Mouse (Mus musculus) midbrain, embryonic 12.5 days (tissue): ENCODE measurements at regions not wholly inside any gene's neighbourhood (a gene's known extent, or its start where the extent isn't known, plus 50 kb on each side); places are given as distances from the start of the nearest gene placed in this dataset. TPM values are rescaled to one million over a fixed set of nuclear protein-coding genes. Genes with fewer than 3 reads are reported as not detected.
A peak's percentile ranks its signal among the peaks of the same experiment; 100 is the strongest.

Experiments
- ATAC-seq: fragments of 200-750 bp; cut with Nextera tagmentation; 2 replicates; pipeline ENCODE4 v1.8.0; 2017; ENCODE audit warnings: low read depth, moderate TSS enrichment, moderate library complexity; ENCODE audit not compliant: low FRiP score
- H3K27ac ChIP-seq: fragments of 300-500 bp; sonication (generic); replicated peaks from 2 replicates; pipeline ENCODE4 v1.5.1; 2016; ENCODE audit warnings: mild to moderate bottlenecking
- H3K27me3 ChIP-seq: fragments of 300-500 bp; sonication (generic); 2 replicates; pipeline ENCODE4 v1.6.1; 2016; ENCODE audit warnings: mild to moderate bottlenecking
- H3K36me3 ChIP-seq: fragments of 300-500 bp; sonication (generic); 2 replicates; pipeline ENCODE4 v1.6.1; 2016
- H3K4me1 ChIP-seq: fragments of 300-500 bp; sonication (generic); 2 replicates; pipeline ENCODE4 v1.6.1; 2016
- H3K4me2 ChIP-seq: fragments of 300-500 bp; sonication (generic); replicated peaks from 2 replicates; pipeline ENCODE4 v1.6.1; 2016; ENCODE audit warnings: mild to moderate bottlenecking, moderate library complexity
- H3K4me3 ChIP-seq: fragments of 300-500 bp; sonication (generic); 2 replicates; pipeline ENCODE4 v1.5.1; 2016; ENCODE audit warnings: mild to moderate bottlenecking
- H3K9ac ChIP-seq: fragments of 300-500 bp; sonication (generic); replicated peaks from 2 replicates; pipeline ENCODE4 v1.6.1; 2016; ENCODE audit warnings: mild to moderate bottlenecking, moderate library complexity
- H3K9me3 ChIP-seq: fragments of 300-500 bp; sonication (generic); 2 replicates; pipeline ENCODE4 v1.6.1; 2016; ENCODE audit warnings: mild to moderate bottlenecking
- WGBS: fragments of 180-500 bp; shearing (Covaris S2); methylation state at CpG from one replicate; pipeline ENCODE4 v1.1.7; 2016; 5-methylcytosine and 5-hydroxymethylcytosine counted together
- microRNA-seq: library from miRNA; unstranded; fragments of <30 nt; microRNA quantifications from one replicate; pipeline ENCODE4, GENCODE M21; 2017

DNA sequence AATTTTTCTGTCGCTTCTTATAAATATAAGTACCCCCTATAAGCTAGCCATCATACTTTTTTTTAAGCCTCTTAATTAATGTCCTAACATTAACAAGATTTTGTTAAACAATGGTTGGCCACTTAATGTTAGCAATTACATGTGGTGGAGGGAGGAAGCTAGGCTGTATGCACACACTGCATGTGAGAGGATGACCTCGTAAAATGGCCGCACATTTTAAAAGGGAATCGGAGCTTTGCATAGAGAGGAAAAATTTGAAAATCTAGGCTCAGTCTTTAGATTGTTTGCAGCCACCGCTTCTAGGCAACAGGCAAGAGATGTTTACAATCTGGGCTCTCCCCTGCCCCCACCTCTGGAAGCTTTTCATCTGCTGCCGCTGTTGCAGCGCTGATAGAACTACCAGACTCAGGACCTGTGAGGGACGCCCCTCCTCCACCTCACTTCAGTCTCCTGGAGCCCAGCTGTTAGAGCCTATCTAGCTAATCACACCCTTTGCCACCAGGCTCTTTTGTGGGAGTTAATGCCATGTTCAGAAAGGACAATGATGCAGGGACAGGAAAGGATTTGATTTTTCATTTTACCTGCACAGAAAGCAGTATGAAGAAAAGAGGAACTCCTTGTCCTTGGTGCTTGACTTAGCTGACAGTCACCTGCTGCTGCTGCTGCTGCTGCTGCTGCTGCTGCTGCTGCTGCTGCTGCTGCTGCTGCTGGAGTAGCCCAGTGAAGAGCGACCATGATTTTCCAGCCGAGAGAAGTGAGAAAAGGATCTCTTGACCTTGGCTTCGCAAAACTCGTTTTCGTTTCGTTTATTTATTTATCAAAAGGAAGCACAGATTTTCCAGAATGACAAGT lies 89.7 kb upstream of the Cxxc4 start:
- no peaks in the 10 kb centered on the region for H3K9me3 ChIP-seq
- H3K4me1 ChIP-seq, result peaks cover 21% of the 10 kb centered on the region
- peak; percentile 95 for ATAC-seq
- no peaks in the 10 kb centered on the region for H3K27me3 ChIP-seq
- H3K4me2 ChIP-seq, result peak overlapping the region; percentile 51
- WGBS, result 13% methylated on average over 14 of the region's 14 CpGs
- no peaks in the 10 kb centered on the region for H3K36me3 ChIP-seq
- H3K27ac ChIP-seq, result peak overlapping the region; percentile 75
- peak overlapping the region; percentile 36 for H3K4me3 ChIP-seq
- H3K9ac ChIP-seq, result 0 out of 2 replicates have a peak overlapping the region, but pooled peaks have one; percentile 5

- WGBS, result 85% methylated on average over 5 of the region's 5 CpGs
These were observed 74.0 kb upstream of the Cxxc4 start for GRCm38 (mm10) chr3:134162288-134162687.

DNA sequence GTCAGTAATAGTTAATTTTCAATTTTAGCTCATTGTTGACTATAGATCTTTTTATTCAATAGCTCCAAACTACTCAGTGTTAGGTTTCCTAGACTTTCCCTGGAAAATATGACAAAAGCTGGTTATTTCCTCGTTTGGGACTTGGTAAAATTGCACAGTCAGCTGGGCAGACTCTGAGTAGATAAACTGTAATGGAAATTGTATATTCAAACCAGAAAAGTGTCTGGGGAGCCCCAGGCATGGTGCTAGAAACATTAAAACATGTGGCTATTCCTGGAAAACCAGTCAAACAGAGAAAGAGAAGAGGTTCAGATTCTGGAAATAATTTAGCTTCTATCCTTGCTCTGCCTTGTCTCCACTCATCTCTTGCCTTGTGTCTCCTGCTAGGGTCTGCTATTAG lies 66.4 kb upstream of the Cxxc4 start:
- no peak overlapping the region for H3K27ac ChIP-seq
- ATAC-seq, result no peak
- H3K9me3 ChIP-seq, result no peaks in the 10 kb centered on the region; the same call in 1 of the 2 replicates
- 73% methylated on average over 1 of the region's 1 CpGs for WGBS
- no peaks in the 10 kb centered on the region for H3K4me1 ChIP-seq
- no peak overlapping the region for H3K4me3 ChIP-seq
- no peak overlapping the region for H3K9ac ChIP-seq
- no peaks in the 10 kb centered on the region for H3K36me3 ChIP-seq
- no peaks in the 10 kb centered on the region for H3K27me3 ChIP-seq
- no peak overlapping the region for H3K4me2 ChIP-seq

More at GRCm38 (mm10) chr3:134162288-134162687, 74.0 kb upstream of the Cxxc4 start:
- Histone ChIP-seq H3K27me3 (no peaks in the 10 kb centered on the region), H3K9ac (no peak overlapping the region), H3K4me1 (no peaks in the 10 kb centered on the region), H3K9me3 (no peaks in the 10 kb centered on the region), H3K27ac (no peak overlapping the region), H3K4me2 (no peak overlapping the region), H3K36me3 (no peaks in the 10 kb centered on the region), H3K4me3 (no peak overlapping the region)
- ATAC-seq, result no peak

GRCm38 (mm10) chr3:134172357-134172756 lies 63.9 kb upstream of the Cxxc4 start:
- 70% methylated on average over 3 of the region's 3 CpGs for WGBS
- H3K9ac ChIP-seq, result no peak overlapping the region

DNA sequence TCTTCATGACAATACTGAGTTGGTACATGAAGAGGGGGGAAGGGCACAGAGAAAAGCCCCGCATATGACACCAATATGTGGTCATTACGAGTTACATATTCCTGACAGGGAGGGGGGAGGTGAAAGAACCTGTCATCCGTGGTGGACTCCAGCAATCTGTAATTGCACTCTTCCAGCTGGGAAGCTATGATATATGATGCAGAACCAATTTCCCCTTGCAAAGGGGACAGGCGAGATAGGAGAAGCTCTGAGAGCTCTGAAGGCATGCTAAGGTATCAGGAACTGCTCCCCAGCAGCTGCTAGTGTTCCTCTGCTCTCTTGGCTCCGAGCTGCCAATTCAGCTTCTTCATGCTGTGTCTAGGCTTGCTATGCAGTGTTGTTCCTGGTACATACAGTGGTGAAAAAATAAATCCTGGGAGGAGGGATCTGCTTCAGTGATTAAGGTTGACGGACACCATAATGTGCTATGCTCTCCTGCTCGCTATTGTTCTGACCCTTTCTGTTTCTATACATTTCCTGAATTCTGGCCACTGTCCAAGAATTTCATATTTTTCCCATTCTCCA lies 57.7 kb upstream of the Cxxc4 start:
- ATAC-seq, result no peak
- 78% methylated on average over 7 of the region's 7 CpGs for WGBS
- no peaks in the 10 kb centered on the region for H3K9me3 ChIP-seq
- H3K4me2 ChIP-seq, result no peak overlapping the region
- H3K9ac ChIP-seq, result no peak overlapping the region
- no peaks in the 10 kb centered on the region for H3K27me3 ChIP-seq
- H3K4me3 ChIP-seq, result no peak overlapping the region
- H3K27ac ChIP-seq, result no peak overlapping the region
- no peaks in the 10 kb centered on the region for H3K36me3 ChIP-seq
- H3K4me1 ChIP-seq, result no peaks in the 10 kb centered on the region

More at GRCm38 (mm10) chr3:134172357-134172756, 63.9 kb upstream of the Cxxc4 start:
- Histone ChIP-seq H3K36me3 (no peaks in the 10 kb centered on the region), H3K27ac (no peak overlapping the region), H3K9me3 (no peaks in the 10 kb centered on the region; the same call in 1 of the 2 replicates), H3K4me1 (no peaks in the 10 kb centered on the region), H3K4me2 (no peak overlapping the region), H3K4me3 (no peak overlapping the region), H3K27me3 (no peaks in the 10 kb centered on the region)
- no peak for ATAC-seq

GRCm38 (mm10) chr3:134184042-134184441 lies 52.2 kb upstream of the Cxxc4 start:
- no peak overlapping the region for H3K4me3 ChIP-seq
- ATAC-seq, result no peak
- H3K9ac ChIP-seq, result no peak overlapping the region
- H3K9me3 ChIP-seq, result no peaks in the 10 kb centered on the region
- 88% methylated on average over 4 of the region's 4 CpGs for WGBS
- no peaks in the 10 kb centered on the region for H3K27me3 ChIP-seq
- H3K27ac ChIP-seq, result no peak overlapping the region
- no peaks in the 10 kb centered on the region for H3K36me3 ChIP-seq
- no peak overlapping the region for H3K4me2 ChIP-seq
- H3K4me1 ChIP-seq, result no peaks in the 10 kb centered on the region

Small RNA genes in the stretch of these regions (microRNA-seq; reads per million reads assigned to microRNA genes)
- not detected for gene Gm44361
